Mouse (Mus musculus) adrenal gland, postnatal 36 days (tissue): ENCODE measurements around the gene Ctdspl. TPM values are rescaled to one million over a fixed set of nuclear protein-coding genes. Genes with fewer than 3 reads are reported as not detected.

ENCODE experiments used
- DNase-seq, 2 experiments: peaks; one replicate each; pipeline ENCODE4 v3.0.0; 2021; ENCODE audit warnings: mixed read lengths in 1 of 2
- total RNA-seq, 2 experiments: library from RNA; stranded (reverse); gene quantifications; 2 replicates each; pipeline ENCODE4 v1.2.3; 2021

Gene Ctdspl
- total RNA-seq, 2 experiments from 2014 or later = 30.4 to 32.8 TPM

- DNase-seq = peak; percentile 85 to 89
These were observed 5.3 kb upstream of the Ctdspl start for GRCm38 (mm10) chr9:118920798-118921515.

- DNase-seq = no peak
These were observed 4.3 kb upstream of the Ctdspl start for GRCm38 (mm10) chr9:118921926-118922325.

- no peak for DNase-seq
These were observed 1.6 kb upstream of the Ctdspl start for GRCm38 (mm10) chr9:118924554-118925085.

- peak; percentile 98 for DNase-seq
These were observed 755 bp upstream of the Ctdspl start for GRCm38 (mm10) chr9:118925286-118926110.

- peak; percentile 60 to 79 for DNase-seq
These were observed 552 bp downstream of the Ctdspl start for GRCm38 (mm10) chr9:118926688-118927321.

GRCm38 (mm10) chr9:118927501-118927900, 1.2 kb downstream of the Ctdspl start:
- peak in 1 of 2 experiments; percentile 31 for DNase-seq

GRCm38 (mm10) chr9:118928007-118928406, 1.8 kb downstream of the Ctdspl start:
- DNase-seq = no peak

GRCm38 (mm10) chr9:118928656-118929055, 2.4 kb downstream of the Ctdspl start:
- DNase-seq = no peak

GRCm38 (mm10) chr9:118930611-118931010, 4.4 kb downstream of the Ctdspl start:
- no peak for DNase-seq

- DNase-seq = no peak
These were observed 7.5 kb downstream of the Ctdspl start for GRCm38 (mm10) chr9:118933800-118934199.

GRCm38 (mm10) chr9:118934319-118934718, 8.1 kb downstream of the Ctdspl start:
- peak in 1 of 2 experiments; percentile 26 for DNase-seq

GRCm38 (mm10) chr9:118935098-118935497, 8.8 kb downstream of the Ctdspl start:
- no peak for DNase-seq

GRCm38 (mm10) chr9:118936071-118936470, 9.8 kb downstream of the Ctdspl start:
- peak in 1 of 2 experiments; percentile 30 for DNase-seq

GRCm38 (mm10) chr9:118937515-118937914, 11.3 kb downstream of the Ctdspl start:
- DNase-seq = no peak

GRCm38 (mm10) chr9:118939410-118939809, 13.2 kb downstream of the Ctdspl start:
- peak in 1 of 2 experiments; percentile 33 for DNase-seq

- no peak for DNase-seq
These were observed 13.6 kb downstream of the Ctdspl start for GRCm38 (mm10) chr9:118939831-118940230.

GRCm38 (mm10) chr9:118940591-118941207, 14.4 kb downstream of the Ctdspl start:
- DNase-seq = peak; percentile 41 to 66

- DNase-seq = no peak
These were observed 15.8 kb downstream of the Ctdspl start for GRCm38 (mm10) chr9:118942030-118942429.

- DNase-seq = no peak
These were observed 17.7 kb downstream of the Ctdspl start for GRCm38 (mm10) chr9:118943941-118944340.

- no peak for DNase-seq
These were observed 18.1 kb downstream of the Ctdspl start for GRCm38 (mm10) chr9:118944388-118944787.

- no peak for DNase-seq
These were observed 22.2 kb downstream of the Ctdspl start for GRCm38 (mm10) chr9:118948486-118948885.

GRCm38 (mm10) chr9:118949124-118949523, 22.9 kb downstream of the Ctdspl start:
- no peak for DNase-seq
